Mouse (Mus musculus) limb, embryonic 11.5 days (tissue): Measurements from ENCODE around the gene Dctd. TPM values are rescaled to one million over a fixed set of nuclear protein-coding genes. Genes with fewer than 3 reads are reported as not detected.
"Not testable (repeated sequence)": the region's sequence is repeated elsewhere in the genome, so short reads cannot be mapped to it uniquely, and the experiment has no call there.

ENCODE experiments used
- ATAC-seq: fragments of 200-750 bp; cut with Nextera tagmentation; 2 replicates; pipeline ENCODE4 v1.8.0; 2017; ENCODE audit warnings: low read depth; ENCODE audit not compliant: insufficient number of reproducible peaks, low FRiP score, low TSS enrichment
- DNase-seq: peaks from one replicate; pipeline ENCODE4 v3.0.0-alpha.2; 2015; ENCODE audit warnings: low spot score
- H3K27ac ChIP-seq: fragments of 300-500 bp; sonication (generic); replicated peaks from 2 replicates; pipeline ENCODE4 v1.5.1; 2014; ENCODE audit warnings: low read depth, mild to moderate bottlenecking, low read length
- H3K27me3 ChIP-seq: fragments of 300-500 bp; sonication (generic); 2 replicates; pipeline ENCODE4 v1.6.1; 2014; ENCODE audit warnings: mild to moderate bottlenecking, low read length, mixed read lengths; ENCODE audit not compliant: control insufficient read depth, insufficient read depth
- H3K36me3 ChIP-seq: fragments of 300-500 bp; sonication (generic); 2 replicates; pipeline ENCODE4 v1.6.1; 2014; ENCODE audit warnings: mild to moderate bottlenecking, low read length, moderate library complexity, mixed read lengths; ENCODE audit not compliant: control insufficient read depth, insufficient read depth
- H3K4me1 ChIP-seq: fragments of 300-500 bp; sonication (generic); 2 replicates; pipeline ENCODE4 v1.6.1; 2014; ENCODE audit warnings: low read length, mixed read lengths; ENCODE audit not compliant: control insufficient read depth, insufficient read depth
- H3K4me2 ChIP-seq: fragments of 300-500 bp; sonication (generic); 2 replicates; pipeline ENCODE4 v1.6.1; 2014; ENCODE audit warnings: low read depth, mild to moderate bottlenecking, moderate library complexity; ENCODE audit not compliant: severe bottlenecking
- H3K4me3 ChIP-seq: fragments of 300-500 bp; sonication (generic); 2 replicates; pipeline ENCODE4 v1.5.1; 2014; ENCODE audit warnings: low read depth, low read length
- H3K9ac ChIP-seq: fragments of 300-500 bp; sonication (generic); 2 replicates; pipeline ENCODE4 v1.6.1; 2014; ENCODE audit warnings: mild to moderate bottlenecking, low read length
- H3K9me3 ChIP-seq: fragments of 300-500 bp; sonication (generic); 2 replicates; pipeline ENCODE4 v1.6.1; 2016; ENCODE audit warnings: low read length; ENCODE audit not compliant: control insufficient read depth
- WGBS: fragments of 180-500 bp; shearing (Covaris S2); extraction: QIAGEN DNeasy Blood & Tissue Kit; methylation state at CpG from one replicate; pipeline ENCODE4 v1.1.7; 2014; 5-methylcytosine and 5-hydroxymethylcytosine counted together
- polyA plus RNA-seq: library from polyadenylated mRNA; unstranded; fragments of >200 nt; fragmentation: Nextera tagmentation; extraction: Ambion mirVana; gene quantifications from 2 replicates; pipeline ENCODE4 v1.2.1, GENCODE M21; 2014

The Dctd gene
- polyA plus RNA-seq, 1 experiment from 2014 or later: 56.1 TPM

- H3K4me2 ChIP-seq: no peak overlapping the region
- H3K9me3 ChIP-seq: no peaks in the 10 kb centered on the region
- H3K27ac ChIP-seq: no peak overlapping the region
- peaks cover 14% of the 10 kb centered on the region for H3K4me1 ChIP-seq
- H3K36me3 ChIP-seq: no peaks in the 10 kb centered on the region
- ATAC-seq: no peak
- 27% methylated on average over 15 of the region's 15 CpGs for WGBS
- DNase-seq: peak; percentile 35
- no peak overlapping the region for H3K4me3 ChIP-seq
- H3K9ac ChIP-seq: no peak overlapping the region
- no peaks in the 10 kb centered on the region for H3K27me3 ChIP-seq
Measured at GRCm38 (mm10) chr8:48153360-48154121, 54.6 kb downstream of the Dctd start.

DNA sequence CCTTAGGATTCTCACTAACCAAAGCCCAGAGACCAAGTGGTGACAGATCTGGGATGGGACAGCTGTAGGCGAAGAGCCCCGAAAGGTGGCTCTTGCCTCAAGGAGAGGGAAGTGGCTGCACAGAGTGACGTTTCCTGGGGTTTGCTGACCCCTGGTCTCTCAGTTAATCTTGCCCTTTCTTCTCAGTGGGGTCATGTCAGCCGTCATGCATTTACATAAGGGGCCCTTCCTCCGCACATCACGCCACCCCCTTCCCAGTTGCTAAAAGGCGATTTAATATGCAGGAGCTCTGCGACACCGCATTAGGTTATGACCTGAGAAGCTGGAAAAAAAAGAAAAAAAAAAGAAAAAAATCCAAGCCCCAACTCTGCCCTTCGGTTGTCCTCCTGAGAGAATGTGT is 58.8 kb downstream of the Dctd start:
- Histone ChIP-seq H3K4me3 (no peak overlapping the region), H3K4me2 (no peak overlapping the region), H3K9ac (no peak overlapping the region), H3K4me1 (peaks cover 17% of the 10 kb centered on the region), H3K27ac (no peak overlapping the region), H3K9me3 (no peaks in the 10 kb centered on the region), H3K27me3 (no peaks in the 10 kb centered on the region), H3K36me3 (no peaks in the 10 kb centered on the region)
- ATAC-seq: no peak
- DNase-seq: no peak
- whole genome bisulfite sequencing: 20% methylated on average over 10 of the region's 10 CpGs

DNA sequence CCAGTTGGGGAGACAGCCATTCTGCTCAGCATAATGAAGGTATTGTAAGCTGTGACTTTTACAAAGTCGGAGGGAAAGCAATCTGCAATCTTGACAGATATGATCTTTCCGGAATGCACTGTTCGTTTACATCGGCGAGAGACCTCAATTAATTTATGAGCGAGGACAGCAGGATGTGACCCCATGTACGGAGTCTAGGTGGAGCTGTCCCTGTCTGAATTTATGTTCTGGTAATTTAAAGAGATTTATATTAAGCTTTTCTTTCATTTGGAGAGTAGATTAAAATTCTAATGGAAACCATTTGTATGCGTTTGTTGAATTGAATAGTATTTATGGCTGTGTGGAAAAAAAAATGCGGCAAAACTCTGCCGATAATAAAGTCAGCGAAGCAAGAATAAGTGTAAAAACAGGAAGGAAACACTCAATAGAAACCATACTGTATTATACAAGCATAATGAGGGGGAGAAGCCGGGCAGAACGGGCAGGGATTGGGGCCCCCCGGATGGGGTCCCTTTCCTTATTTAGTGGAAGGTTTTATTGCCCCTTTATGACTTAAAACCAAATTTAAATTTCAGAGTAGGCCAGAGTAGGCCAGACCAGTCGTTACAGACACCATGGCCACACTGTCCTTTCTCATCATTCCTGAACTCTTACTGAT is 59.8 kb downstream of the Dctd start:
- ATAC-seq: peak; percentile 42; the same call in 1 of the 2 replicates
- Histone ChIP-seq H3K27me3 (no peaks in the 10 kb centered on the region), H3K4me1 (peaks cover 9% of the 10 kb centered on the region), H3K9me3 (no peaks in the 10 kb centered on the region), H3K9ac (no peak overlapping the region), H3K4me2 (no peak overlapping the region), H3K36me3 (no peaks in the 10 kb centered on the region), H3K4me3 (no peak overlapping the region), H3K27ac (no peak overlapping the region)
- DNase-seq: peak; percentile 41
- 12% methylated on average over 15 of the region's 15 CpGs for WGBS

DNA sequence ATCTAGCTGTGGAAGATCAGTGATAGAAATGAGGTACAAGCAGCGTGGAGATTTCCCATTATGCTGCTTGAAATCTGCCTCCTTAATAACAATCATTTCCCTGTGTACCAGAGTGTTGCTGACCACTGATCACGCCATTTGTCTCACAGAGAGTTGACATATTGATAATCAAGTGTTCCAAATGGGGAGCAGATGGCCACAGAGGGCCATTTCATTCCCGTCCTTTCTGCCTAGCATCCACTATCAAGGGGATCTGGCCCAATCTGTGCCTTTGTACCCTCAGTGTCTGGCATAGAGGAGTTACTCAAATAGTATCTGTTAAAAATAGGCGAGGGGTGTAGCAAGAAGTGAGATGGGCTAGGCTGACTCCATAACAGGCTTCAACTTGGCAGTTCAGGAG is 78.5 kb downstream of the Dctd start:
- no peak for ATAC-seq
- no peak for DNase-seq
- H3K27ac ChIP-seq: no peak overlapping the region
- H3K4me1 ChIP-seq: no peaks in the 10 kb centered on the region
- no peak overlapping the region for H3K4me2 ChIP-seq
- WGBS: 49% methylated on average over 4 of the region's 4 CpGs
- no peak overlapping the region for H3K9ac ChIP-seq
- H3K36me3 ChIP-seq: no peaks in the 10 kb centered on the region
- no peak overlapping the region for H3K4me3 ChIP-seq
- H3K27me3 ChIP-seq: no peaks in the 10 kb centered on the region
- no peaks in the 10 kb centered on the region for H3K9me3 ChIP-seq

DNA sequence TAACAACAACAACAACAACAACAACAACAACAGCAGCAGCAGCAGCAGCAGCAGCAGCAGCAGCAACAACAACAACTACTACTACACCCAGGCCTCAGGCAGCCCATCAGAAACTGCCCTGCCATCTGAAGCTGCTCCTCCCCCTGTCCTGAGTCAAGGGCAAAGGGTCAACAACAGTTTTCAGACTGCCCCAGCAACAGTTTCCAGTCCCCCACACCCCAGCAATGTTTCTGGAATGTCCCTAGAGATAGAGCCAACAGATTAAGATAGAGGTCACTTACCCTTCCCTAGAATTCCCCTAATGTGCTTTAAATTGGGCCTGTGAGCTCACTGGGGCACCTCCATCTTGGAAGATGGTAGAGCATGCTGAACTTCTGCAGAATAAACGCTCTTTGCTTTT is 79.0 kb downstream of the Dctd start:
- DNase-seq: no peak
- WGBS: 91% methylated on average over 1 of the region's 1 CpGs
- no peaks in the 10 kb centered on the region for H3K36me3 ChIP-seq
- no peak overlapping the region for H3K4me3 ChIP-seq
- H3K9ac ChIP-seq: no peak overlapping the region
- no peak overlapping the region for H3K27ac ChIP-seq
- no peaks in the 10 kb centered on the region for H3K27me3 ChIP-seq
- H3K4me1 ChIP-seq: no peaks in the 10 kb centered on the region
- no peak for ATAC-seq
- H3K4me2 ChIP-seq: no peak overlapping the region
- no peaks in the 10 kb centered on the region for H3K9me3 ChIP-seq

DNA sequence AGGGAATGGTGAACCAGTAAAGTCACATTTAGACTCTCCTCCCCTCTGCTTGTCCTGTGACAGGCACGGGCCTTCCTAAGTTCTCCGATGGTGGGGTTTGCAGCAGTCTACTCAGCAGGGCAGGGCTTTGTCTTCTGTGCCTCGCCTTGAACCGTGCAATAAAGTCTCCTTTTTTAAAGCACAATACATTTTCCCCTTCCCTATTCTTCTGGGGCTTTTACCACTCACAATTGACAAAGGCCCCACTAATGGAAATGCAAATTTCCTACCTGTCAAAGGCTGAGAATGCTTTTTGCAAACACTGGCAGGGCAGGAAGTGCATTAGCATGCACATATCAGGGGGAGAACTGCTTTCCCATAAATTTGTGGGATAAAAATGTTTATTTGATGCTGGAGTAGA is 80.1 kb downstream of the Dctd start:
- no peak for DNase-seq
- 71% methylated on average over 4 of the region's 4 CpGs for WGBS

GRCm38 (mm10) chr8:48180146-48180545 is 81.3 kb downstream of the Dctd start:
- 87% methylated on average over 9 of the region's 9 CpGs for WGBS
- H3K4me3 ChIP-seq, H3K36me3 ChIP-seq, H3K9me3 ChIP-seq, H3K27ac ChIP-seq, H3K9ac ChIP-seq, DNase-seq, H3K27me3 ChIP-seq, H3K4me1 ChIP-seq, ATAC-seq, H3K4me2 ChIP-seq: not testable (repeated sequence)

More for the DNA sequence above, 80.1 kb downstream of the Dctd start:
- Histone ChIP-seq H3K27me3 (no peaks in the 10 kb centered on the region), H3K9me3 (no peaks in the 10 kb centered on the region), H3K36me3 (no peaks in the 10 kb centered on the region), H3K4me2 (no peak overlapping the region), H3K27ac (no peak overlapping the region), H3K4me1 (no peaks in the 10 kb centered on the region), H3K9ac (no peak overlapping the region), H3K4me3 (no peak overlapping the region)
- ATAC-seq: no peak

- H3K27ac ChIP-seq: no peak overlapping the region
- H3K9ac ChIP-seq: no peak overlapping the region
- WGBS: 96% methylated on average over 3 of the region's 3 CpGs
- no peaks in the 10 kb centered on the region for H3K27me3 ChIP-seq
- no peaks in the 10 kb centered on the region for H3K9me3 ChIP-seq
- H3K4me2 ChIP-seq: no peak overlapping the region
- DNase-seq (no peak), ATAC-seq (no peak)
- H3K4me1 ChIP-seq: no peaks in the 10 kb centered on the region
- no peak overlapping the region for H3K4me3 ChIP-seq
- no peaks in the 10 kb centered on the region for H3K36me3 ChIP-seq
Measured at GRCm38 (mm10) chr8:48181000-48181399, 82.1 kb downstream of the Dctd start.
